Mouse (Mus musculus) spleen, postnatal 36 days (tissue): ENCODE measurements around the gene Mrps10.
A peak's percentile ranks its signal among the peaks of the same experiment; 100 is the strongest.
"Not testable (repeated sequence)": the region's sequence is repeated elsewhere in the genome, so short reads cannot be mapped to it uniquely, and the experiment has no call there.

Experiments
- DNase-seq, 2 experiments: peaks; one replicate each; pipeline ENCODE4 v3.0.0; 2022; ENCODE audit warnings: low spot score in 2 of 2, mixed read lengths in 1 of 2

The Mrps10 gene

GRCm38 (mm10) chr17:47368401-47369086 is at the start of gene Mrps10:
TSS of gene Mrps10 (plus strand) at chr17:47368887.
- peak; percentile 86 to 87 for DNase-seq

GRCm38 (mm10) chr17:47318972-47319625 is 49.6 kb upstream of the Mrps10 start:
- no peak for DNase-seq

- no peak for DNase-seq
Observed at GRCm38 (mm10) chr17:47319761-47320160, 48.9 kb upstream of the Mrps10 start.

- DNase-seq: no peak
Observed at GRCm38 (mm10) chr17:47322128-47322990, 46.3 kb upstream of the Mrps10 start.

- no peak for DNase-seq
Observed at GRCm38 (mm10) chr17:47322991-47323295, 45.7 kb upstream of the Mrps10 start.

GRCm38 (mm10) chr17:47327559-47327958 is 41.1 kb upstream of the Mrps10 start:
- DNase-seq: no peak

- DNase-seq: no peak
Observed at GRCm38 (mm10) chr17:47327969-47328368, 40.7 kb upstream of the Mrps10 start.

GRCm38 (mm10) chr17:47328552-47329343 is 39.9 kb upstream of the Mrps10 start:
- no peak for DNase-seq

- DNase-seq: no peak
Observed at GRCm38 (mm10) chr17:47330616-47331015, 38.1 kb upstream of the Mrps10 start.

GRCm38 (mm10) chr17:47332001-47332611 is 36.6 kb upstream of the Mrps10 start:
- DNase-seq: peak in 1 of 2 experiments; percentile 20

GRCm38 (mm10) chr17:47332664-47333063 is 36.0 kb upstream of the Mrps10 start:
- DNase-seq: not testable (repeated sequence)

GRCm38 (mm10) chr17:47333409-47333808 is 35.3 kb upstream of the Mrps10 start:
- DNase-seq: no peak

- no peak for DNase-seq
Observed at GRCm38 (mm10) chr17:47343121-47343520, 25.6 kb upstream of the Mrps10 start.

- DNase-seq: no peak
Observed at GRCm38 (mm10) chr17:47349721-47350319, 18.9 kb upstream of the Mrps10 start.

- DNase-seq: peak; percentile 14 to 32
Observed at GRCm38 (mm10) chr17:47359964-47360363, 8.7 kb upstream of the Mrps10 start.

GRCm38 (mm10) chr17:47361343-47361742 is 7.3 kb upstream of the Mrps10 start:
- no peak for DNase-seq

- DNase-seq: no peak
Observed at GRCm38 (mm10) chr17:47369087-47369443, 378 bp downstream of the Mrps10 start.

GRCm38 (mm10) chr17:47371451-47371850 is 2.8 kb downstream of the Mrps10 start:
- peak; percentile 38 to 53 for DNase-seq

- no peak for DNase-seq
Observed at GRCm38 (mm10) chr17:47373991-47374390, 5.3 kb downstream of the Mrps10 start.

- no peak for DNase-seq
Observed at GRCm38 (mm10) chr17:47376779-47377280, 8.1 kb downstream of the Mrps10 start.

- DNase-seq: no peak
Observed at GRCm38 (mm10) chr17:47378133-47378532, 9.4 kb downstream of the Mrps10 start.
